Mouse (Mus musculus) brain, embryonic 14.5 days (tissue): ENCODE measurements around the gene Trpm3.

Experiments used
- CTCF ChIP-seq: fragments of 200-500 bp; IDR thresholded peaks from 2 replicates; pipeline ENCODE4 v1.5.1; 2012; ENCODE audit warnings: inconsistent platforms, mild to moderate bottlenecking, moderate library complexity, borderline replicate concordance; ENCODE audit not compliant: insufficient read depth, insufficient read length; ENCODE audit errors: extremely low read depth
- POLR2A ChIP-seq: fragments of 200-500 bp; IDR thresholded peaks from 2 replicates; pipeline ENCODE4 v1.6.1; 2012; ENCODE audit warnings: mild to moderate bottlenecking, inconsistent platforms, borderline replicate concordance; ENCODE audit not compliant: poor library complexity, insufficient read depth, insufficient read length, severe bottlenecking; ENCODE audit errors: extremely low read depth

- TF ChIP-seq CTCF (no peak), POLR2A (no peak)
Observed at GRCm38 (mm10) chr19:23005851-23006250, 867.0 kb downstream of the Trpm3 start.
